Mouse (Mus musculus) cerebellum, postnatal 10 days (tissue): Measurements from ENCODE around the gene Tjap1.

Source experiments
- DNase-seq, 2 experiments: peaks; one replicate each; pipeline ENCODE4 v3.0.0; 2021; ENCODE audit warnings: mixed read lengths in 2 of 2

Gene Tjap1

DNA sequence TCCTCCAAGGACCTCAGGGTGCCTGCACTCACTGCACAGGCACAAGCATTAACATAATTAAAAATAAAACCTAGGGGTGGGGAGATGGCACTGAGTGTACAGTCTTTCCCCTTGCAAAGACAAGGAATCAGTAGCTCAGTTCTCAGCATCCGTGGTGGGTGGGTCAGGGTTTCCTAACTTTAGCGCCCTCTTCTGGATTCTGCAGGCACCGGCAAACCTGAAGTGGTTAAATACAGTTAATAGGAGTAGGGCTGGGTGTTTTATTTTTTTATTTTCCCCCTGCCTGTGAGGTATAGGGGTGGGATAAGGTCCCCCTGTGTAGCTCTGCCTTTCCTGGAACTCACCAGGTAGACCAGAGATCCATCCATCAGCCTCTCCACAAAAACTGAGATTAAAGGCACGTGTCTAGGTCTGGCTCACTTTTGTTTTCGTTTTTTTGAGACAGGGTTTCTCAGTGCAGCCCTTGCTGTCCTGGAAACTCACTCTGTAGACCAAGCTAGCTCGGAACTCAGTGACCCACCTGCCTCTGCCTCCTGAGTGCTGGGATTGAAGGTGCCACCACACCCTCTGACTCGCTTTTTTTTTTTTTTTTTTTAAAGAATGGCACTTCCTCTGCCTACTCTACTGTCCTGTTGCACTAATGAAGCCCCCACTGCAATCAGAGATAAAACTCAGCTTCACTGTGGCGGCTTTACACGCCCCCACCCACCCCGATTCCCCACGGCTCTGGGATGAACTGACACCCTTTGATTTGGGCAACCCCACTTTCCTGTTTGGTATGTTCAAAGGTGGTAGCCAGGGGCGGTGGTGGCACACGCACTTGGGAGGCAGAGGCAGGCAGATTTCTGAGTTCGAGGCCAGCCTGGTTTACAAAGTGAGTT, 30.0 kb downstream of the Tjap1 start:
- peak; percentile 64 to 76 for DNase-seq

DNA sequence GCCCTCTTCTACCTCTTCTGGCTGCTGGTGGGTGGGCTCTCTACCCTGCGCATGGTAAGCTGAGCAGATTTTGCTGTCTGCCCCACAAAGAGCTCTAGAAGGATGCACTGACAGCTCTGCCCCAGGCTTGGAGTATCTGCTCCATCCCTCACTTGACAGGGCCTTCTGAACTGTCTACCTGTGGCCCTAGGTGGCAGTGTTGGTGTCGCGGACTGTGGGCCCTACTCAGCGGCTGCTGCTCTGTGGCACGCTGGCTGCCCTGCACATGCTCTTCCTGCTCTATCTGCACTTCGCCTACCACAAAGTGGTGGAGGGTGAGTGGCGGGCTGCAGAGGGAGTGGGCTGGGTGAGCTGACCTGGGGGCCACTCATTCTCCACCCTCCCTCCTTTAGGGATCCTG, 31.7 kb downstream of the Tjap1 start:
- no peak for DNase-seq

DNA sequence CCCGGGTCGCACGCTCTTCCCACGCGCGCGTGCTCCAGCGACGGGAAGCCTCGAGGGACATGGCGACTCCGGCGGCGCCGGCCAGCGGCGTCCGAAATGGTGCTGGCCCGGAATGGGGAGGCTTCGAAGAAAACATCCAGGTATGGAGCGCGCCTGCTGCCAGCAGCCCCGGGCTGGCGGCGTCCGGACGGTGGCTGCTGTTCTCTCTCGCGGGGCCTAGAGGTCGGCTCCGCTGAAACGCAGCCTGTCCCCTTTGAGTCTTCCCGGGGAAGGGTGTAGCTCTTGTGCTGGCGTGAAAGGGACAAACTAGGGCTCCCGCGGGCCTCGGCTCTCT, 34.7 kb downstream of the Tjap1 start:
- DNase-seq = no peak

DNA sequence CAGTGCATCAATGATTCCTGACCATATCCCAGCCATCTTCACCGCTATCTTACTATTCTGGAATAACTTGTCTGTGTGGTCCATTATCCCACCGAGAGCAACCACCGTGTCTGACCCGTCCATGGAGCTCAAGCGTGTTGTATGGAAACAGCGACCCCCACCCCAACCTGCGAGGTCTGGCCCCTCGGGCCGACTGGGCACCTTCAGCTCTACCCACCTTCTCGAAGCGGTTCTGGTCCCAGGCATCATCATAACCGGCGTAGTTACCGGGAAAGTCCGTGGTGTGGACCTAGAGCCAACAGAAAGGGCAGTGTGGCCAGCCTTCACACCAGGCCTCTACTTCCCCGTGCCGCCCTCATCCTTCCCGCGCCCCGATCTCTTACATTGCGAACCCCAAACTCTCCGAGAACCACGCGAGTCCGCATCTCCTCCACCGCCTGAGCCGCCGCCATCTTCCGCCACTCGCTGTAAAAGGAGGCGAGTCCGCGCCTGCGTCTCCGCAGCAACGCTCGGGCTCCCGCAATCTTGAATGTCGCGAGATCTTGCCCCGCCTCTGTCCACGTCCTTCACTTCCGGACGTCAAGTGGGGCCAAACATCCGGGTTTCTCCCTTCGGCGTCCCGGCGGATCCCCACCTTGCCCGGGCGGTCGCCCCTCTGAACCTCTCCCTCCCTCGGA, 35.2 kb downstream of the Tjap1 start, which contains the start of the genes Polr1c and Yipf3:
TSS of gene Polr1c (minus strand) at position 543 of the 677 bp plus-strand sequence.
TSS of gene Yipf3 (plus strand) at position 569 of the 677 bp plus-strand sequence.
- DNase-seq = peak; percentile 97 to 98

DNA sequence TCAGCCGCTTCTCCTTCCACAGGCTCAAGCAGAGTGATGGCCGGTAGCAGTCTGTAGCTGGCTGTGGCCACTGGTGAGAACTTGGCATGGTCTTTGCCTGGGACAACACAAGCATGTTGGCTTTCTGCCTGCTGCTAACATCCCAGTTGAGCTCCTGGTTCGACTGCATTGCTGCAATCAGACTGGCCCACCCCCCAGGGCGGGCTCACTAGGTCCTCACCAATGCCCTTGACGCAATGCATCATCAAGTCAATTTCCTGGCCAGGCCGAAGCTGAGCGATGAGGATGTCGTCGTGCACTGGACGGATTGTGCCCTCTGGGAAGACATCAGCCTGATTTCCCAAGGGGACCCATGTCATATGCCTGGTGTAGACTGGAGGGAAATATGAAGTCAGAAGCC, 38.2 kb downstream of the Tjap1 start:
- DNase-seq = peak in 1 of 2 experiments; percentile 33

DNA sequence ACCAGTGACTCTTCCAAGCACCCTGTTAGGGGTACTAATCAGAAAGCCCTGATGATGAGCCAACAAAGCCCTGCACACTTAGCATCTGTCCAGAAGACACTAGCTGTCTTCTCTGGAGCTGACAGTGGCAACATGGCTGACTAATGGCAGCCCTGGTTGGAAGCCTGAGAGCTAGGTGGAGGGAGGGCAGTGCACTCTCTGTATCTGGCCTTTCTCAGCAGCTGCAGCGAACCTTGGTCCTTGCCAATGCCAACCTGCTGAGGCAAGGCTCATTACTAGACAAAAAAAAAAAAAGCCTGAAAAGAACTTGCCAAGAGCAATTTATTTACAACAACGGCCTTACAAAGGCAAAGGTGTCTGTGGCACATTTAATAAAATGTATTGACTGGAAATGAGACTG, 39.2 kb downstream of the Tjap1 start:
- no peak for DNase-seq

DNA sequence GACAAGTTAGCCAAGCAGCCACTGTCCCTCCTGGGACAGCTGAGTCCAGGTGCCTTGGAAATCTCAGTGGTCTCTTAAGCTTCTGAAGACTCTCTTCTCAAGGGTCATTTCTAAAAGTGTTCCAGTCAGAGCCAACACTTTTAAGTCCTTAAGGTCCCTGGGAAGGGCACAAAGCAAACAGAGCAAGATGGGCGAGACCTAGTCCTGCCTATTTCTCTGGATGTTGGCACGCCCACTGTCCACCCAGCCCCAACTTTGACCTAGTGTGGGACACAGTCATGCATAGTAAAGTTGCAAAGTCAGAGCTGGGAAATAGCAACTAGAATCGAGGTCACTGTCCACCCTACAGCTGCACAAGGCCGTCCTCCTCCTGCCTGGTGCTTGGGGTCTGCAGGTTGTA, 39.8 kb downstream of the Tjap1 start:
- DNase-seq = peak in 1 of 2 experiments; percentile 1

DNA sequence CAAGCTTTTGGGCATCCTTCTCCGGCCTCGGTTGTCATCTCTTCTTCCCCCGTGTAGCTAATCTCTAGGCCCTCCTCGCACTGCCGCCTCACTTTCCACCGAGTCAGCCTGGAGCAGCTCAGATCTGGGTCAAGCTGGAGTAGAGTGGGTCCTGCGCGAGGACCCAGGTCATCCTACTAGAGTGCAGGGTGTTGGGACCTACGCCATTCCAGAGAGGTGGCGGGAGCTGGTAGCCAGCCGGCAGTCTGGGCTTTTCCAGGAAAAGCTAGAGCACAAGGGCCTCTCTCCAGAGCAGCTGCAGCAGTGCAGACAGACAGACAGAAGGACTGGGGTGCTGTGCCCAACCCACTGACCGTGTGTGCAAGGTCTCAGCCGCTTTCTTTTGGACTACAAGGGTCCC, 40.6 kb downstream of the Tjap1 start:
- DNase-seq = peak in 1 of 2 experiments; percentile 2

DNA sequence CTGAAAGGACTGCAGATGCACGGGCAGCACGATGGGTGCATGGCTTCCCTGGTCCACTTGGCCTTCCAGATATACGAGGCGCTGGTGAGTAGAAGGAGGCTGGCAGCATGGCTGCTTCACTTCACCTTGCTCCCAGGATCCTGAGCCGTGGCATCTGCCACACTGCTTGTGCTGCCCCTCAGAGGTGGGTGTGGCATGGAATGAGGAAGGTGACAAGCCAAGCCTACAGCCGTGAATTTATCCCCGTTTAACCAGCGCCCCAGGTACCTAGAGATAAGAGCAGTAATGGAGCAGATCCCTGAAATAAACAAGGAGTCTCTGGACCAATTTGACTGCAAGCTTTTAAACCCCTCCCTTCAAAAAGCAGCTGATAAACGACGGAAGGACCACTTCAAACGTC, 41.4 kb downstream of the Tjap1 start:
- no peak for DNase-seq

DNA sequence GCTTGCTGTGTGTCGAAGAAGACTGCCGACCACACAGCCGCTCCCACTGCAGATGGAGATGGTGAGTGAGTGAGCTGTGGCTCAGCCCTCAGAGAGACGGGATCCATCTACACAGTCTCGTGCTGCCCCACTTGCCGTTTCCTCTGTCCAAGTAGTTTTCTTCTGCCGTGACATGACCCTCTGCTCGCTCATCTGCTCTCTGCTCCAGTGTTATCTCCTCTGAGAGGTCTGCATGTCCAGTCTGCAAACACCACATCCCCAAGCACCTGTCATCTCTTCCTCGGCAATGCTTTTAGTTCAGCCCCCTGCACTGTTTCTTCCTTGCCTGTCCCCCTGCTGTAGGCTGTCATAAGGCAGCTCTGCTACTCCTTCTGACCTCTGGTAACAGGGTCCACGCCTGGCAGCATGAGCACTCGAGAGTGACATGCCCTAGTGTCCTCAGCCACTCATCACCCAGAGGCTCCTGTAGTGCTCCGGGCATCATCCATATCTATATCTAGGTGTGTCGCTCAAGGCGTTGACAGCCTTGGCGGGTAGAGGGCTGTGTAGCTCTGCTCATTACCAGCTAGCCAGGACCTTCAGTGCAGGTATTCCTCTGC, 43.2 kb downstream of the Tjap1 start:
- DNase-seq = no peak

DNA sequence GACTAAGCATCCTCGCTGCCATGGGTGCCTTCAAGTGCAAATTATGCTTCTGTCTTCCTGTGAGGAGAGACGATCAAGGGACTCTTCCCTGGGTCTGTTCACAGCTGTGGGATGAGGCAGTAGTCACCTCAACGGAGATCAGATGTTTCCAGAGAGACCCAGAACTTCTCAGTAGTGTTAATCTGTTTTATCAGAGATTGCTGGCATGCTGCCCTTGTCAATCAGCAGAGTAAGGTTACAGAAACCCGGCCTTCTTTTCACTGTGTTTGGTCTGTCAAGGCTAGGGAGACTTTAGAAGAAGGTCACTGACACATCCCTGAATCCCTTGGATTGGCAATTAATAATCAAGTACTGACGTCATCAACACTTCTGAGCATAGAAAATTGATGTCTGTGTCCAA, 45.3 kb downstream of the Tjap1 start:
- peak in 1 of 2 experiments; percentile 2 for DNase-seq

DNA sequence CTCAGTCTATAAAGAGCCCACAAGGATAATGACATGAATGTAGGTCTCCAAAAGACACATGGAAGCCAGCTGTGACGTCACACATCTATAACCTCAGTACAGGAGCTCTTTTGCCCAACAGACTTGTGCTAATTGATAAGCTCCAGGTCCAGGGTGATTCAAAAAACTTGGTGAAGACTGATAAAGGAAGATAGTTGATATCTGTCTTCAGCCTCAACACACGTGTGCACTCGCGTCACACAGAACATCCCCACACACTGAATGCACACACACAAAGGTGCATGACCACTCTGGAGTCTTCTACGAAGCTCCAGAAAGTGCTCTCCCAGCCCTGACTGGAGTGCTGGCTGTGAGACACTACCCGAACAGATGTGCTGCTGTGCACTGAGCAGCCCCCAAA, 45.7 kb downstream of the Tjap1 start:
- DNase-seq = no peak

DNA sequence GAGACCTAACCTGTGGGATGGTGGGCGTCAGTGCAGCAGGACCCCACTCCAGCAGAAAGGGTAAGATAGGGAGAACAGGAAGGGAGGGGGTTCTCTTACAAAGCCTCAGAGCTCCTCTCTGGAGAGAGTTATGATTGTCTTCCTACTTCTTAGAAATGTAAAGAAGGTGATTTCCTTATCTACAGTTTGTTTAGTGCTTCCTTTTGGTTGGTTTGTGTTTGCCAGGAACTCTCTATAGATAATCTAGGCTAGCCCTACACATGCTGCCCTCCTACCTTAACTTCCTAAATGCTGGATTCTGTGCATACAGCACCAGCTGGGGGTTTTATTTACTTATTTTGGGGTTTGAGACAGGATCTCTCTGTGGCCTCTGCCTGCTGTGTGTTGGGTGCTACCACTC, 46.8 kb downstream of the Tjap1 start:
- DNase-seq = no peak

DNA sequence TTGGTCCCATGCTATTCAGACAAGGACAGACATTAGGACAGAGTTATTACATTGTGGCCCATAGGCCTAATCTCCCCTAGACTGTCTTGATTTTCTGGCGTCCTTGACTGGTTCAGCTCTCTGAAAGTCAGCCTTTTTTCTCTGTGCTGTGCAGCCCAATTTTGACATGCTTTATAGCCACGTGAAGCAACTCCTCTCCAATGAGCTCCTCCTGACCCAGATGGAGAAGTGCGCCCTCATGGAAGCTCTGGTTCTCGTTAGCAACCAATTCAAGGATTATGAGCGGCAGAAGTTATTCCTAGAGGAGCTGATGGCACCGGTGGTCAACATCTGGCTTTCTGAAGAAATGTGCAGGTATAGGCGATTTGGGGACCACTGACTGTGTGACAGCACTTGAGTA, 55.2 kb downstream of the Tjap1 start:
- no peak for DNase-seq

DNA sequence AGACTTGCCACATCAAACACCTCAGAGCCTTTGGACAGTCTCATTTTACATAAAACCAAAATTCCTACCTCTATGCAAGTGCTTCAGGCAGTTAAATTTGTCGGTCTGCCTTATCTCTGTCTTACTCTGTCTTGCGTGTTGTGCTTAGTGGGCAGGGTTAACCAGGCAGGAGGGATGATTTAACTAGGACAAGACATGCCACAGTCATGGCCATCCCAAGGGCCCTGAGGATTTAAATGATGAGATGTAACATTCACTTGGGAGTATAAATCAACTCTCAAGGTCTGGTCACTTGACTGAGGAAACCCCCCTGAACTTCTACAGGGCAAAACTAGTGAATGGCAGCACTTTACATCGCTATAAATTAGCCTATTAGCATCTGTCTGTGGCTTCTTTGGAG, 61.2 kb downstream of the Tjap1 start:
- DNase-seq = no peak

DNA sequence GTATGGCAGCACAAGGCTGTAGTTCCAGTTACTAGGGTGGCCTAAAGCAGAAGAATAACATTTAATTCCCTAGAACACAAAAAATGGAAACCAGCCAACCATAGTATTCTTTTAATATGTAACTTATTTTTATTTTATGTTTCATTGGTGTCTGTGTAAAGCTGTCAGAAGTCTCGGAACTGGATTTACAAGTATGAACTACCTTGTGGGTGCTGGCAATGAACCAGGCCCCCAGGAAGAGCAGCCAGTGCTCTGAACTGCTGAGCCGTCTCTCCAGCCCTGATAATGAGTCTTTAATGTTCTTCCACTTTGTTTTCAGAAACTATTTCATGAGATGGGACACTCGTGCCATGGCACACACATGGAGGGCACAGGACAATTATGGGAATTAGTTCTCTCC, 72.3 kb downstream of the Tjap1 start:
- no peak for DNase-seq
